Mouse (Mus musculus) neural tube, embryonic 11.5 days (tissue): ENCODE measurements around the gene Adamtsl1. TPM values are rescaled to one million over a fixed set of nuclear protein-coding genes. Genes with fewer than 3 reads are reported as not detected.

Source experiments
- ATAC-seq: fragments of 200-750 bp; cut with Nextera tagmentation; 2 replicates; pipeline ENCODE4 v1.8.0; 2017; ENCODE audit warnings: moderate number of reproducible peaks, mild to moderate bottlenecking, moderate TSS enrichment, moderate library complexity; ENCODE audit not compliant: insufficient read depth, low FRiP score, low TSS enrichment
- DNase-seq: peaks from one replicate; pipeline ENCODE4 v3.0.0-alpha.2; 2015; ENCODE audit warnings: low spot score
- H3K27ac ChIP-seq: fragments of 300-500 bp; sonication (generic); 2 replicates; pipeline ENCODE4 v1.5.1; 2014; ENCODE audit warnings: low read depth, mild to moderate bottlenecking, low read length
- H3K27me3 ChIP-seq: fragments of 300-500 bp; sonication (generic); 2 replicates; pipeline ENCODE4 v1.6.1; 2014; ENCODE audit warnings: mild to moderate bottlenecking, low read length, mixed read lengths; ENCODE audit not compliant: control insufficient read depth, insufficient read depth
- H3K36me3 ChIP-seq: fragments of 300-500 bp; sonication (generic); 2 replicates; pipeline ENCODE4 v1.6.1; 2014; ENCODE audit warnings: mild to moderate bottlenecking, low read length, moderate library complexity, mixed read lengths; ENCODE audit not compliant: control insufficient read depth, insufficient read depth
- H3K4me1 ChIP-seq: fragments of 300-500 bp; sonication (generic); 2 replicates; pipeline ENCODE4 v1.6.1; 2014; ENCODE audit warnings: low read length, mixed read lengths; ENCODE audit not compliant: control insufficient read depth, insufficient read depth
- H3K4me2 ChIP-seq: fragments of 300-500 bp; sonication (generic); 2 replicates; pipeline ENCODE4 v1.6.1; 2014; ENCODE audit warnings: low read depth, mild to moderate bottlenecking, moderate library complexity
- H3K4me3 ChIP-seq: fragments of 300-500 bp; sonication (generic); 2 replicates; pipeline ENCODE4 v1.5.1; 2014; ENCODE audit warnings: low read depth, low read length
- H3K9ac ChIP-seq: fragments of 300-500 bp; sonication (generic); 2 replicates; pipeline ENCODE4 v1.6.1; 2014; ENCODE audit warnings: mild to moderate bottlenecking, low read length
- H3K9me3 ChIP-seq: fragments of 300-500 bp; sonication (generic); 2 replicates; pipeline ENCODE4 v1.6.1; 2016; ENCODE audit warnings: low read length; ENCODE audit not compliant: control insufficient read depth
- WGBS: fragments of 180-500 bp; shearing (Covaris S2); extraction: QIAGEN DNeasy Blood & Tissue Kit; methylation state at CpG from one replicate; pipeline ENCODE4 v1.1.7; 2014; 5-methylcytosine and 5-hydroxymethylcytosine counted together
- polyA plus RNA-seq: library from polyadenylated mRNA; unstranded; fragments of >200 nt; fragmentation: Nextera tagmentation; extraction: Ambion mirVana; gene quantifications from 2 replicates; pipeline ENCODE4 v1.2.1, GENCODE M21; 2014

Adamtsl1 gene
- polyA plus RNA-seq, 1 experiment from 2014 or later = 10.7 TPM

- Histone ChIP-seq H3K4me3 (no peak overlapping the region), H3K4me1 (no peaks in the 10 kb centered on the region), H3K9ac (no peak overlapping the region), H3K9me3 (no peaks in the 10 kb centered on the region), H3K4me2 (no peak overlapping the region), H3K36me3 (no peaks in the 10 kb centered on the region), H3K27me3 (no peaks in the 10 kb centered on the region), H3K27ac (no peak overlapping the region)
- DNase-seq (no peak), ATAC-seq (no peak)
- 60% methylated on average over 11 of the region's 11 CpGs for WGBS
Observed at GRCm38 (mm10) chr4:86426549-86426948, 912.6 kb downstream of the Adamtsl1 start.

- H3K9ac ChIP-seq = no peak overlapping the region
- no peaks in the 10 kb centered on the region for H3K36me3 ChIP-seq
- H3K9me3 ChIP-seq = no peaks in the 10 kb centered on the region
- no peak for DNase-seq
- H3K4me2 ChIP-seq = no peak overlapping the region
- WGBS = 74% methylated on average over 5 of the region's 5 CpGs
- H3K27me3 ChIP-seq = no peaks in the 10 kb centered on the region
- no peak for ATAC-seq
- no peak overlapping the region for H3K4me3 ChIP-seq
- H3K4me1 ChIP-seq = no peaks in the 10 kb centered on the region
- no peak overlapping the region for H3K27ac ChIP-seq
Observed at GRCm38 (mm10) chr4:86427312-86427711, 913.3 kb downstream of the Adamtsl1 start.

GRCm38 (mm10) chr4:86428091-86428745 lies 914.2 kb downstream of the Adamtsl1 start:
- WGBS = 90% methylated on average over 6 of the region's 6 CpGs
- no peaks in the 10 kb centered on the region for H3K36me3 ChIP-seq
- no peak overlapping the region for H3K4me3 ChIP-seq
- H3K27ac ChIP-seq = no peak overlapping the region
- H3K4me1 ChIP-seq = no peaks in the 10 kb centered on the region
- H3K9me3 ChIP-seq = no peaks in the 10 kb centered on the region
- no peak overlapping the region for H3K9ac ChIP-seq
- no peaks in the 10 kb centered on the region for H3K27me3 ChIP-seq
- no peak for DNase-seq
- no peak for ATAC-seq
- no peak overlapping the region for H3K4me2 ChIP-seq

- Histone ChIP-seq H3K4me2 (no peak overlapping the region), H3K9me3 (no peaks in the 10 kb centered on the region), H3K36me3 (no peaks in the 10 kb centered on the region), H3K4me1 (no peaks in the 10 kb centered on the region), H3K4me3 (no peak overlapping the region), H3K27me3 (no peaks in the 10 kb centered on the region), H3K27ac (no peak overlapping the region), H3K9ac (no peak overlapping the region)
- WGBS = 90% methylated on average over 3 of the region's 3 CpGs
- ATAC-seq = no peak
- no peak for DNase-seq
Observed at GRCm38 (mm10) chr4:86435631-86436030, 921.7 kb downstream of the Adamtsl1 start.

- DNase-seq = no peak
- Histone ChIP-seq H3K27me3 (no peaks in the 10 kb centered on the region), H3K4me1 (no peaks in the 10 kb centered on the region), H3K9me3 (no peaks in the 10 kb centered on the region), H3K4me3 (no peak overlapping the region), H3K9ac (no peak overlapping the region), H3K27ac (no peak overlapping the region), H3K36me3 (no peaks in the 10 kb centered on the region), H3K4me2 (no peak overlapping the region)
- 89% methylated on average over 3 of the region's 3 CpGs for WGBS
- no peak for ATAC-seq
Observed at GRCm38 (mm10) chr4:86436336-86436735, 922.4 kb downstream of the Adamtsl1 start.

- no peak overlapping the region for H3K4me2 ChIP-seq
- H3K4me1 ChIP-seq = no peaks in the 10 kb centered on the region
- H3K27me3 ChIP-seq = no peaks in the 10 kb centered on the region
- ATAC-seq (no peak), DNase-seq (no peak)
- 83% methylated on average over 3 of the region's 3 CpGs for WGBS
- H3K27ac ChIP-seq = no peak overlapping the region
- H3K36me3 ChIP-seq = no peaks in the 10 kb centered on the region
- no peak overlapping the region for H3K4me3 ChIP-seq
- H3K9ac ChIP-seq = no peak overlapping the region
- no peaks in the 10 kb centered on the region for H3K9me3 ChIP-seq
Observed at GRCm38 (mm10) chr4:86450468-86450867, 936.5 kb downstream of the Adamtsl1 start.

- ATAC-seq (no peak), DNase-seq (no peak)
- H3K9me3 ChIP-seq = no peaks in the 10 kb centered on the region
- no peak overlapping the region for H3K9ac ChIP-seq
- H3K36me3 ChIP-seq = no peaks in the 10 kb centered on the region
- no peaks in the 10 kb centered on the region for H3K4me1 ChIP-seq
- WGBS = 79% methylated on average over 5 of the region's 5 CpGs
- H3K27ac ChIP-seq = no peak overlapping the region
- no peak overlapping the region for H3K4me2 ChIP-seq
- H3K4me3 ChIP-seq = no peak overlapping the region
- no peaks in the 10 kb centered on the region for H3K27me3 ChIP-seq
Observed at GRCm38 (mm10) chr4:86464808-86465207, 950.8 kb downstream of the Adamtsl1 start.
